Mouse (Mus musculus) liver, embryonic 12.5 days (tissue): ENCODE measurements around the gene Stag2. TPM values are rescaled to one million over a fixed set of nuclear protein-coding genes. Genes with fewer than 3 reads are reported as not detected.

ENCODE experiments used
- ATAC-seq: fragments of 200-750 bp; cut with Nextera tagmentation; 2 replicates; pipeline ENCODE4 v1.8.0; 2017; ENCODE audit warnings: moderate number of reproducible peaks, mild to moderate bottlenecking, moderate library complexity
- H3K27ac ChIP-seq: fragments of 300-500 bp; sonication (generic); 2 replicates; pipeline ENCODE4 v1.5.1; 2016; ENCODE audit warnings: mild to moderate bottlenecking
- H3K27me3 ChIP-seq: fragments of 300-500 bp; sonication (generic); replicated peaks from 2 replicates; pipeline ENCODE4 v1.6.1; 2016; ENCODE audit warnings: mild to moderate bottlenecking, moderate library complexity
- H3K36me3 ChIP-seq: fragments of 300-500 bp; sonication (generic); 2 replicates; pipeline ENCODE4 v1.6.1; 2016; ENCODE audit warnings: mild to moderate bottlenecking, moderate library complexity
- H3K4me1 ChIP-seq: fragments of 300-500 bp; sonication (generic); 2 replicates; pipeline ENCODE4 v1.6.1; 2016
- H3K4me2 ChIP-seq: fragments of 300-500 bp; sonication (generic); 2 replicates; pipeline ENCODE4 v1.6.1; 2016; ENCODE audit warnings: mild to moderate bottlenecking, moderate library complexity
- H3K4me3 ChIP-seq: fragments of 300-500 bp; sonication (generic); 2 replicates; pipeline ENCODE4 v1.5.1; 2016; ENCODE audit warnings: mild to moderate bottlenecking, moderate library complexity
- H3K9ac ChIP-seq: fragments of 300-500 bp; sonication (generic); 2 replicates; pipeline ENCODE4 v1.6.1; 2016; ENCODE audit warnings: mild to moderate bottlenecking, moderate library complexity
- H3K9me3 ChIP-seq: fragments of 300-500 bp; sonication (generic); replicated peaks from 2 replicates; pipeline ENCODE4 v1.6.1; 2016; ENCODE audit warnings: mild to moderate bottlenecking, moderate library complexity
- WGBS: fragments of 180-500 bp; shearing (Covaris S2); methylation state at CpG from one replicate; pipeline ENCODE4 v1.1.7; 2016; ENCODE audit not compliant: insufficient replicate concordance; 5-methylcytosine and 5-hydroxymethylcytosine counted together
- polyA plus RNA-seq: library from polyadenylated mRNA; unstranded; fragments of >200 nt; fragmentation: Nextera tagmentation; extraction: Ambion mirVana; gene quantifications from 2 replicates; pipeline ENCODE4 v1.2.1, GENCODE M21; 2016

Gene Stag2
- 45.1 and 47.0 TPM in 2 replicates for polyA plus RNA-seq

GRCm38 (mm10) chrX:42148788-42149556 is at the start of gene Stag2:
Gene Stag2 (plus strand): TSS chrX:42149317.
- peak within 1 kb of the TSS; percentile 73 for H3K4me3 ChIP-seq
- ATAC-seq = peak; percentile 83
- 6% methylated on average over 72 of the region's 76 CpGs for WGBS
- H3K9me3 ChIP-seq = no peaks in the 10 kb centered on the region
- H3K9ac ChIP-seq = peak within 1 kb of the TSS; percentile 92
- no peaks in the 10 kb centered on the region for H3K27me3 ChIP-seq
- H3K36me3 ChIP-seq = no peaks in the 10 kb centered on the region
- peaks cover 7% of the 10 kb centered on the region for H3K4me1 ChIP-seq
- H3K27ac ChIP-seq = peak within 1 kb of the TSS; percentile 95
- H3K4me2 ChIP-seq = peak within 1 kb of the TSS; percentile 70

GRCm38 (mm10) chrX:42107137-42107536 is 42.0 kb upstream of the Stag2 start:
- H3K27ac ChIP-seq = no peak overlapping the region
- no peak overlapping the region for H3K9ac ChIP-seq
- H3K36me3 ChIP-seq = peaks cover 46% of the 10 kb centered on the region
- 87% methylated on average over 6 of the region's 6 CpGs for whole genome bisulfite sequencing
- ATAC-seq = no peak
- H3K4me2 ChIP-seq = no peak overlapping the region
- H3K4me3 ChIP-seq = no peak overlapping the region
- H3K4me1 ChIP-seq = no peaks in the 10 kb centered on the region
- peaks cover 3% of the 10 kb centered on the region; the same call in 1 of the 2 replicates for H3K9me3 ChIP-seq
- no peaks in the 10 kb centered on the region for H3K27me3 ChIP-seq

GRCm38 (mm10) chrX:42110585-42110984 is 38.5 kb upstream of the Stag2 start:
- ATAC-seq = no peak
- 58% methylated on average over 1 of the region's 1 CpGs for WGBS
- no peak overlapping the region for H3K4me3 ChIP-seq

GRCm38 (mm10) chrX:42119442-42120048 is 29.6 kb upstream of the Stag2 start:
- no peaks in the 10 kb centered on the region for H3K4me1 ChIP-seq
- no peaks in the 10 kb centered on the region for H3K36me3 ChIP-seq
- WGBS = 69% methylated on average over 6 of the region's 6 CpGs
- H3K27me3 ChIP-seq = no peaks in the 10 kb centered on the region
- H3K27ac ChIP-seq = no peak overlapping the region
- H3K4me2 ChIP-seq = no peak overlapping the region
- no peak for ATAC-seq
- H3K9ac ChIP-seq = no peak overlapping the region
- H3K4me3 ChIP-seq = no peak overlapping the region
- H3K9me3 ChIP-seq = no peaks in the 10 kb centered on the region

More at GRCm38 (mm10) chrX:42110585-42110984, 38.5 kb upstream of the Stag2 start:
- Histone ChIP-seq H3K4me1 (no peaks in the 10 kb centered on the region), H3K9ac (no peak overlapping the region), H3K9me3 (peaks cover 3% of the 10 kb centered on the region; the same call in 1 of the 2 replicates), H3K4me2 (no peak overlapping the region), H3K36me3 (peaks cover 17% of the 10 kb centered on the region), H3K27ac (no peak overlapping the region), H3K27me3 (no peaks in the 10 kb centered on the region)

GRCm38 (mm10) chrX:42124963-42125697 is 24.0 kb upstream of the Stag2 start:
- no peaks in the 10 kb centered on the region for H3K27me3 ChIP-seq
- no peak overlapping the region for H3K4me2 ChIP-seq
- H3K27ac ChIP-seq = no peak overlapping the region
- H3K4me3 ChIP-seq = no peak overlapping the region
- ATAC-seq = no peak
- H3K9ac ChIP-seq = no peak overlapping the region
- WGBS = 62% methylated on average over 5 of the region's 5 CpGs
- H3K9me3 ChIP-seq = no peaks in the 10 kb centered on the region
- H3K4me1 ChIP-seq = no peaks in the 10 kb centered on the region
- no peaks in the 10 kb centered on the region for H3K36me3 ChIP-seq

- Histone ChIP-seq H3K27ac (no peak overlapping the region), H3K4me1 (no peaks in the 10 kb centered on the region), H3K4me2 (no peak overlapping the region), H3K4me3 (no peak overlapping the region), H3K36me3 (no peaks in the 10 kb centered on the region), H3K27me3 (no peaks in the 10 kb centered on the region), H3K9me3 (no peaks in the 10 kb centered on the region), H3K9ac (no peak overlapping the region)
- no peak; the same call in 1 of the 2 replicates for ATAC-seq
- 32% methylated on average over 9 of the region's 9 CpGs for WGBS
These were observed 9.2 kb upstream of the Stag2 start for GRCm38 (mm10) chrX:42139882-42140281.

GRCm38 (mm10) chrX:42142620-42143019 is 6.5 kb upstream of the Stag2 start:
- ATAC-seq = no peak
- Histone ChIP-seq H3K4me2 (no peak overlapping the region), H3K36me3 (no peaks in the 10 kb centered on the region), H3K27ac (no peak overlapping the region), H3K9me3 (no peaks in the 10 kb centered on the region), H3K4me3 (no peak overlapping the region), H3K9ac (no peak overlapping the region), H3K27me3 (no peaks in the 10 kb centered on the region), H3K4me1 (no peaks in the 10 kb centered on the region; the same call in 1 of the 2 replicates)
- WGBS = 26% methylated on average over 3 of the region's 3 CpGs

GRCm38 (mm10) chrX:42143991-42144390 is 5.1 kb upstream of the Stag2 start:
- Histone ChIP-seq H3K9me3 (no peaks in the 10 kb centered on the region), H3K4me2 (no peak overlapping the region), H3K27ac (no peak overlapping the region), H3K9ac (no peak overlapping the region), H3K36me3 (no peaks in the 10 kb centered on the region), H3K27me3 (no peaks in the 10 kb centered on the region), H3K4me3 (no peak overlapping the region), H3K4me1 (peaks cover 7% of the 10 kb centered on the region)
- no peak for ATAC-seq
- 41% methylated on average over 4 of the region's 4 CpGs for WGBS

GRCm38 (mm10) chrX:42148016-42148451 is 1.1 kb upstream of the Stag2 start:
- peak overlapping the region; percentile 84 for H3K9ac ChIP-seq
- peak overlapping the region; percentile 91 for H3K27ac ChIP-seq
- H3K4me1 ChIP-seq = peaks cover 7% of the 10 kb centered on the region
- H3K4me2 ChIP-seq = peak overlapping the region; percentile 68
- no peak for ATAC-seq
- no peaks in the 10 kb centered on the region for H3K27me3 ChIP-seq
- peak overlapping the region; percentile 66 for H3K4me3 ChIP-seq
- WGBS = 36% methylated on average over 5 of the region's 5 CpGs
- no peaks in the 10 kb centered on the region for H3K9me3 ChIP-seq
- no peaks in the 10 kb centered on the region for H3K36me3 ChIP-seq

- peak; percentile 18 for ATAC-seq
- Histone ChIP-seq H3K9me3 (no peaks in the 10 kb centered on the region), H3K27me3 (no peaks in the 10 kb centered on the region), H3K4me2 (peak overlapping the region; percentile 70), H3K36me3 (no peaks in the 10 kb centered on the region), H3K4me3 (peak overlapping the region; percentile 73), H3K27ac (peak overlapping the region; percentile 95), H3K9ac (peak overlapping the region; percentile 92), H3K4me1 (peaks cover 7% of the 10 kb centered on the region)
- WGBS = under 1% methylated on average over 50 of the region's 71 CpGs
These were observed 634 bp downstream of the Stag2 start for GRCm38 (mm10) chrX:42149557-42150345.

- Histone ChIP-seq H3K4me3 (peak overlapping the region; percentile 73), H3K27ac (peak overlapping the region; percentile 95), H3K4me2 (peak overlapping the region; percentile 70), H3K4me1 (peaks cover 13% of the 10 kb centered on the region), H3K36me3 (no peaks in the 10 kb centered on the region), H3K27me3 (no peaks in the 10 kb centered on the region), H3K9ac (peak overlapping the region; percentile 92), H3K9me3 (no peaks in the 10 kb centered on the region)
- 2% methylated on average over 17 of the region's 40 CpGs for WGBS
- ATAC-seq = peak; percentile 63
These were observed 1.4 kb downstream of the Stag2 start for GRCm38 (mm10) chrX:42150346-42151023.
